Mouse (Mus musculus) liver, postnatal 0 days (tissue): ENCODE measurements around the gene Gm49486.

Experiments
- CTCF ChIP-seq: sonication (generic); IDR thresholded peaks from 2 replicates; pipeline ENCODE4 v1.5.1; 2016; ENCODE audit warnings: antibody characterized with exemption, low read depth
- EP300 ChIP-seq: IDR thresholded peaks from 2 replicates; pipeline ENCODE4 v1.6.1; 2016; ENCODE audit warnings: antibody characterized with exemption, low read depth, mild to moderate bottlenecking

DNA sequence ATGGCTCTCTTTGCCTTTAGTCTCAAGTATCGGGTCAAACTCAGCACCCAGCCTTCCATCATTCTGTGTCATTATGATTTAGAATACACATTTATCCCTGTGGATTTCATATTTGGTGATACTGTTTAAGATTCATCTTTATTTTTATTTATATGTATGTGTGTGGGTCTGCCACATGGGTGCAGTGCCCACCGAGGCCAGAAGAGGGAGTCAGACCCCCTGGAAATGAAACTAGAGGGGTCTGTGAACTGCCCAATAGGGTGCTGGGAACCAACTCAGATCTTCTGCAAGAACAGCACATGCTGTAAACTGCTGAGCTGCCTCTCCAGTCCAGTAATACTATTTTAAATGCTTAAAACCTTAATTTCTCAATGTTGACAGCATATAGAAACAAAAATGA is 37.8 kb upstream of the Gm49486 start:
- TF ChIP-seq CTCF: no peak
- no peak for TF ChIP-seq EP300
